Mouse (Mus musculus): ENCODE data around the gene Per3. TPM values are rescaled to one million over a fixed set of nuclear protein-coding genes. Genes with fewer than 3 reads are reported as not detected.
A peak's percentile ranks its signal among the peaks of the same experiment; 100 is the strongest.

Per3 gene
- polyA plus RNA-seq, 1 experiment from 2014 or later, result 5.8 TPM

DNA sequence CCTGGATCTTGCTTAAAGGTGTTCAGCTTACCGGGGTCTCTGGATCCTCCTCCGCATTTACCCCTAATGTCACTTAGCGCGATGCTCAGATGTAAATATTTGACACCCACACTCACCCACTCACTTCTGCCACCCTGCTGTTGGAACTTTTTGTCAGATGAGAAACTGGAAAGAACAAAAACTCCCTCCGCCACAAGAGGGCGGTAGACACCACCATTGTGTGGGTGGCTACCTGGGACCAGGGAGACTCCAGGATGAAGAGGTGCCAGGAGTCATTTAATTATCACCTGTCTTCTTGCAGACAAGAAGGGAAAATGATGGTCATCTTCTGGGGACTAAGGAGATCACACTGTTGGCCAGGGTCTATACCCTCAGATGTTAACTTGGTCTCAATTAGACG is 77.9 kb downstream of the Per3 start:
- Histone ChIP-seq H3K9me3 (replicated peaks) (no peaks in the 10 kb centered on the region), H3K27me3 (ENCODE audit: low read depth, poor library complexity, severe bottlenecking) (no peaks in the 10 kb centered on the region), H3K4me1 (peaks cover 4% of the 10 kb centered on the region; the same call in 1 of the 2 replicates), H3K4me3 (no peak overlapping the region), H3K27ac (replicated peaks) (no peak overlapping the region), H3K36me3 (no peaks in the 10 kb centered on the region)
- peak; percentile 31 for DNase-seq (ENCODE audit: low spot score)
- WGBS, result 21% methylated on average over 7 of the region's 7 CpGs

DNA sequence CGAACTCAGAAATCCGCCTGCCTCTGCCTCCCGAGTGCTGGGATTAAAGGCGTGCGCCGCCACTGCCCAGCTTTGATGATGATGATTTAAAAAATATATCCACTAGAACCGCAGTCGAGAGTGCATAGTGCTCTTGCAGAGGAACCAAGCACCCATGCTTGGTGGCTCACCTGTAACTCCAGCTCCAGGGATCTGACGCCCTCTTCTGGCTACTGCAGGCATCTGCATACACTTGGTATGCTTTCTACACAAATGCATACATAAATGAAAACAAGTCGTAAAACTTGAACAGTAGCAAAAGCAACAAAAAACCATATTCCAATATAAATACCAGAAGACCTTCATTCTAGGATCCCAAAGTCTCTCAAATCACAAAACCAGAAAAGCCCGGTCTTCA is 78.9 kb downstream of the Per3 start:
- peaks cover 4% of the 10 kb centered on the region; the same call in 1 of the 2 replicates for H3K4me1 ChIP-seq
- no peaks in the 10 kb centered on the region for H3K9me3 ChIP-seq (replicated peaks)
- no peak overlapping the region for H3K27ac ChIP-seq (replicated peaks)
- H3K4me3 ChIP-seq, result no peak overlapping the region
- no peak for DNase-seq (ENCODE audit: low spot score)
- no peaks in the 10 kb centered on the region for H3K36me3 ChIP-seq
- WGBS, result 69% methylated on average over 11 of the region's 11 CpGs
- no peaks in the 10 kb centered on the region for H3K27me3 ChIP-seq (ENCODE audit: low read depth, poor library complexity, severe bottlenecking)

GRCm38 (mm10) chr4:150964635-150965554 is 79.6 kb downstream of the Per3 start:
- Histone ChIP-seq H3K27me3 (ENCODE audit: low read depth, poor library complexity, severe bottlenecking) (no peaks in the 10 kb centered on the region), H3K27ac (replicated peaks) (no peak overlapping the region), H3K36me3 (no peaks in the 10 kb centered on the region), H3K4me1 (peaks cover 4% of the 10 kb centered on the region; the same call in 1 of the 2 replicates), H3K4me3 (peak overlapping the region; percentile 31), H3K9me3 (replicated peaks) (no peaks in the 10 kb centered on the region)
- WGBS, result 19% methylated on average over 25 of the region's 25 CpGs
- DNase-seq (ENCODE audit: low spot score), result peak; percentile 75

DNA sequence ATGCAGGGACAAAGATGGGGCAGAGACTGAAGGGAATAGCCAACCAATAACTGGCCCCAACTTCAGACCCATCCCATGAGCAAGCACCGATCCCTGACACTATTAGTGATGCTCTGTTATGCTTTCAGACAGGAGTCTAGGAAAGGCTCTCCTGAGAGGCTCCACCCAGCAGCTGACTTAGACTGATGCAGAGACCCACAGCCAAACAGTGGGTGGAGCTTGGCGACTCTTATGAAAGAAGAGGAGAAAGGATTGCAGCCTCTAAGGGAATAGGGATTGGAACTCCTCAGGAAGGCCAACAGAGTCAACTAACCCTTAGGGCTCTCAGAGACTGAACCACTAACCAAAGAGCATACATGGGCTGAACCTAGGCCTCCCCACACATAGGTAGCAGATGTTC is 80.8 kb downstream of the Per3 start:
- Histone ChIP-seq H3K36me3 (no peaks in the 10 kb centered on the region), H3K27me3 (ENCODE audit: low read depth, poor library complexity, severe bottlenecking) (no peaks in the 10 kb centered on the region), H3K4me1 (peaks cover 4% of the 10 kb centered on the region; the same call in 1 of the 2 replicates), H3K27ac (replicated peaks) (no peak overlapping the region), H3K4me3 (no peak overlapping the region), H3K9me3 (replicated peaks) (no peaks in the 10 kb centered on the region)
- 74% methylated on average over 2 of the region's 2 CpGs for WGBS
- DNase-seq (ENCODE audit: low spot score), result no peak

GRCm38 (mm10) chr4:150962231-150962630 is 82.2 kb downstream of the Per3 start:
- WGBS, result 77% methylated on average over 6 of the region's 6 CpGs
- peaks cover 4% of the 10 kb centered on the region; the same call in 1 of the 2 replicates for H3K4me1 ChIP-seq
- no peaks in the 10 kb centered on the region for H3K36me3 ChIP-seq
- no peaks in the 10 kb centered on the region for H3K9me3 ChIP-seq (replicated peaks)
- H3K4me3 ChIP-seq, result no peak overlapping the region
- no peak overlapping the region for H3K27ac ChIP-seq (replicated peaks)
- H3K27me3 ChIP-seq (ENCODE audit: low read depth, poor library complexity, severe bottlenecking), result no peaks in the 10 kb centered on the region
- DNase-seq (ENCODE audit: low spot score), result no peak

DNA sequence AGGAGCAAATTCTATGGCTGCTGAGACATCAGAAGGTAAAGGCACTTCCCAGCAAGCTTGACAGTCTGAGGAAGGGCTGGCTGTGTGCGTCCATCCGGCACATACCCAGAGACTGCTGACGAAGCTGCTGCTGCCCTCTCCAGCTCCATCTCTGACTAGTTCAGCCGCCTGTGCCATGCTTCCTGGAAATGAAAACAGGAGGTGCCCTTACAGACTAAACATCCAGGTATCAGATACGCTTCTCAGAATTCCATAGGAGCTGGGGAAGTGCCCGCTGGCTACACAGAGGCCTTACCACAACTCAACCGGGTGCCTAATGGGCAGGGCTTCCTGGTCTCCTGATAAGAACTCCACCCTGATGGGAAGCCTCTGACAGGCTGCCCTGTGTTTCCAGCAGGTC is 85.9 kb downstream of the Per3 start:
- H3K27me3 ChIP-seq (ENCODE audit: low read depth, poor library complexity, severe bottlenecking), result no peaks in the 10 kb centered on the region
- WGBS, result 81% methylated on average over 7 of the region's 7 CpGs
- H3K27ac ChIP-seq (replicated peaks), result no peak overlapping the region
- peaks cover 4% of the 10 kb centered on the region; the same call in 1 of the 2 replicates for H3K4me1 ChIP-seq
- no peaks in the 10 kb centered on the region for H3K36me3 ChIP-seq
- no peaks in the 10 kb centered on the region for H3K9me3 ChIP-seq (replicated peaks)
- no peak overlapping the region for H3K4me3 ChIP-seq
- DNase-seq (ENCODE audit: low spot score), result no peak

DNA sequence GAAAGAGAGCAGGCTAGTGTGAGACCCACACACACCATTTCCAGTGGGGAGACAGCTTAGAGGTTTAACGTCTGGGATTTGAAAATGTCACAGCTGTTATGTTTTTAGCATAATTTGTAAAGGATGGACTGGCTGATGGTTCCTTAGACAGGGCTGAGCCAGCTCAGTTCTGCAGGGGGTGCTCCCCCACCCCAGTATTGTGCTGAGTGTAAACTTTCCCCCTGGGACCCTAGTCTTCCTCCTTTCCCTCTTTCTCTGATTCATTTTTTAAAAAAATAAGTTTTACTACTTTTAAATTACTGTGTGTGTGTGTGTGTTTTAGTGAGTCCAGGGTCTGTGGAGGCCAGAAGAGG is 87.4 kb downstream of the Per3 start:
- Histone ChIP-seq H3K4me1 (peaks cover 4% of the 10 kb centered on the region; the same call in 1 of the 2 replicates), H3K36me3 (no peaks in the 10 kb centered on the region), H3K27ac (replicated peaks) (no peak overlapping the region), H3K4me3 (no peak overlapping the region), H3K9me3 (replicated peaks) (no peaks in the 10 kb centered on the region), H3K27me3 (ENCODE audit: low read depth, poor library complexity, severe bottlenecking) (no peaks in the 10 kb centered on the region)
- DNase-seq (ENCODE audit: low spot score), result no peak
- 74% methylated on average over 1 of the region's 1 CpGs for WGBS

- no peak for DNase-seq (ENCODE audit: low spot score)
- no peaks in the 10 kb centered on the region for H3K36me3 ChIP-seq
- no peaks in the 10 kb centered on the region for H3K9me3 ChIP-seq (replicated peaks)
- peaks cover 4% of the 10 kb centered on the region; the same call in 1 of the 2 replicates for H3K4me1 ChIP-seq
- H3K4me3 ChIP-seq, result no peak overlapping the region
- no peaks in the 10 kb centered on the region for H3K27me3 ChIP-seq (ENCODE audit: low read depth, poor library complexity, severe bottlenecking)
- WGBS, result 88% methylated on average over 13 of the region's 13 CpGs
- H3K27ac ChIP-seq (replicated peaks), result no peak overlapping the region
These were observed 87.9 kb downstream of the Per3 start for GRCm38 (mm10) chr4:150956369-150957105.

Other genes starting within 250 kb of the Per3 start
- gene Errfi1, start 190.7 kb downstream of the Per3 start, polyA plus RNA-seq (2016; fragmentation: Nextera tagmentation; extraction: Ambion mirVana), result 23.4 and 25.2 TPM in 2 replicates
- 456 and 487 TPM in 2 replicates for gene Park7, start 130.2 kb downstream of the Per3 start, polyA plus RNA-seq (2016; fragmentation: Nextera tagmentation; extraction: Ambion mirVana)
- 0.21 and 0.33 TPM in 2 replicates for gene Tnfrsf9, start 130.1 kb downstream of the Per3 start, polyA plus RNA-seq (2016; fragmentation: Nextera tagmentation; extraction: Ambion mirVana)
- not detected in 2 replicates for gene Uts2, start 47.6 kb downstream of the Per3 start, polyA plus RNA-seq (2016; fragmentation: Nextera tagmentation; extraction: Ambion mirVana)
- 122 and 131 TPM in 2 replicates for gene Vamp3, start 13.3 kb upstream of the Per3 start, polyA plus RNA-seq (2016; fragmentation: Nextera tagmentation; extraction: Ambion mirVana)
- gene Gm13090, start 44.9 kb upstream of the Per3 start, polyA plus RNA-seq (2016; fragmentation: Nextera tagmentation; extraction: Ambion mirVana), result not detected in 2 replicates

All from midbrain, embryonic 10.5 days (tissue).